Mouse (Mus musculus): ENCODE results near the gene Rps13.
"Not testable (repeated sequence)": the region's sequence is repeated elsewhere in the genome, so short reads cannot be mapped to it uniquely, and the experiment has no call there.

DNA sequence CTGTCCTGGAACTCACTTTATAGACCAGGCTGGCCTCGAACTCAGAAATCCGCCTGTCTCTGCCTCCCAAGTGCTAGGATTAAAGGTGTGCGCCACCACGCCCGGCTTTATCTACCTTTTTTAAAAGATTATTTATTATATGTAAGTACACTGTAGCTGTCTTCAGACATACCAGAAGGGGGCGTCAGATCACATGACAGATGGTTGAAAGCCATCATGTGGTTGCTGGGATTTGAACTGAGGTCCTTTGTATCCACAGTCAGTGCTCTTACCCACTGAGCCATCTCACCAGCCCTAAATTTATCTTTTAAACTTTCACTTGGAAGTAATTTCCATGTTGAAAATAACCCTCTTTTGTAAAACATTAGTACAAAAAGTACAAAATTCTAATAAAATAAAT lies 45.2 kb upstream of the Rps13 start:
- TF ChIP-seq CTCF (conservative IDR thresholded peaks at IDR 0.05; ENCODE audit: low read length) = 0 out of 2 replicates have a peak, but pooled peaks have one; percentile 4
- TF ChIP-seq POU5F1 (IDR thresholded peaks at IDR 0.05; ENCODE audit: borderline replicate concordance, low read length) = not testable (repeated sequence)

All from E14TG2a.4 (cell line).